Mouse (Mus musculus): ENCODE measurements at regions not wholly inside any gene's neighbourhood (a gene's known extent, or its start where the extent isn't known, plus 50 kb on each side); places are given as distances from the start of the nearest gene placed in this dataset. TPM values are rescaled to one million over a fixed set of nuclear protein-coding genes. Genes with fewer than 3 reads are reported as not detected.

DNA sequence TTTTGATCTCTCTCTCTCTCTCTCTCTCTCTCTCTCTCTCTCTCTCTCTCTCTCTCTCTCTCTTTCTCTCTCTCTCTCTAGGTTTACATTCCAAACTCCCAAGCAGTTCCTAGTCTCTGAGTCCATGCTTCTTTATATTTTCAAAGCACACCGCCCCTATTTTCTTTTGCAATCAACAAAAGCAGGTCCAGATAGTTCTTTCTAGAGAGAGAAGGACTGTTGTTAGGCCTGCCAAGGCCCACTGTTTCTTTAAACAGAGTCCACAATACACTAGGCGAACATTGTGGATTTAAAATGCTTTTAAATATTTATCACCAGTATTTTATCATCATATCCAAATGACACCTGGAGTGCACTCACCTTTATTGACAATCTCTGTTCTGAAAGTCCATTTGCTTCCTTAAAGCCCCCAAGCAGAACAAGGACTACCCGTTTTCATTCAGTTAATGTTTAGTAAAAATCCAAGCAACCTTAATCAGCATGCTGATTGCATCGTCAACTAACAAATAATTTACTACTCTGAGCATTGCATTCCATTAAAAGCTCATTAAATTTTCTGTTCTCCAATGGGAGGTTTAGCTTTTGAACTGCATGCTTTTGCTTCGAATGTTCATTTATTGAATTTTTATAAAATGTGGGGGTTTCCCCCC, 157.7 kb upstream of the Tmem161b start:
- H3K9ac ChIP-seq = no peak overlapping the region
- H3K9me3 ChIP-seq = no peaks in the 10 kb centered on the region
- H3K36me3 ChIP-seq = no peaks in the 10 kb centered on the region
- no peaks in the 10 kb centered on the region for H3K4me1 ChIP-seq
- WGBS = 63% methylated on average over 5 of the region's 5 CpGs
- H3K4me2 ChIP-seq = no peak overlapping the region
- no peak overlapping the region for H3K27ac ChIP-seq (replicated peaks)
- no peak for ATAC-seq (ENCODE audit: extremely low read depth, insufficient number of reproducible peaks, low FRiP score, low TSS enrichment)
- H3K4me3 ChIP-seq = no peak overlapping the region
- peaks cover 7% of the 10 kb centered on the region for H3K27me3 ChIP-seq (replicated peaks)

GRCm38 (mm10) chr13:84065256-84065898, 156.7 kb upstream of the Tmem161b start:
- no peak for ATAC-seq (ENCODE audit: extremely low read depth, insufficient number of reproducible peaks, low FRiP score, low TSS enrichment)
- Histone ChIP-seq H3K27me3 (replicated peaks) (0 out of 2 replicates have a peak, but pooled peaks cover 3% of the 10 kb centered on the region), H3K4me1 (no peaks in the 10 kb centered on the region), H3K36me3 (no peaks in the 10 kb centered on the region), H3K4me3 (no peak overlapping the region), H3K27ac (replicated peaks) (no peak overlapping the region), H3K9ac (no peak overlapping the region), H3K4me2 (no peak overlapping the region), H3K9me3 (no peaks in the 10 kb centered on the region)
- 55% methylated on average over 8 of the region's 8 CpGs for WGBS

DNA sequence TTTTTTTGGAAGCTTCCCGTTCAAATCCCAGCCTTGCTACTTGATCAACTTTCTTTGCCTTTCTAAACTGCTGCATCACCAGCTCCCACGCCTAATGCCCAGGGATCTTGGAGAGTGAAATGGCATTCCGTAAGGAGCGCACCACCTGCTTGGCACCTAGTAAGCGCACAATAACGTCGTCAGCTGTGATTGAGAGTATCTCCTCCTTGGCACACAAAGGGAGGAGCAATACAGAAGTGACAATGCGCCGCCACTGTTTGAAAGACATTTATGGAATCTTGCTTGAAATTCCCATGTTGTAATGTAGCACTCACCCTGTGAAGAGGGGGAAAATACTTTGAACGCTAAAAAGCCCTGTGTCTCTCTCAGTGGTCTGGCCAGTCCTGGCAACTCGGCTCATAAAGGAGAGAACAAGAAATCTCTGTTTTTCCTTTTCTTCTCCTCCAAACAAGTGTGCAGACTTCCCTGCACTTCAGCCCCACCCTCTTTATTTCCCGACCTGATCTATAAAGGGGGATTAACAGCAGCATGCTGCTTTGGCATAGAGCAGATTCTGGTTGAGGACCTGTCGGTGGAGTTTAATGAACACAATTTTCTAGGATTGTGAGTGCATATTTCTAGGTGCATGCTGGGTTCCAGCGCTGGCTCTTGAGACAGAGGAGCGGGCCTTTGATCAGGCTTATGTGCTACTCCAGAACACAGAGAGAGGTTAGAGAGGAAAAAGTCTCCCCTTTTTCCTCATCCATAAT, 155.7 kb upstream of the Tmem161b start:
- H3K27me3 ChIP-seq (replicated peaks) = 0 out of 2 replicates have a peak, but pooled peaks cover 3% of the 10 kb centered on the region
- no peaks in the 10 kb centered on the region for H3K9me3 ChIP-seq
- H3K9ac ChIP-seq = no peak overlapping the region
- H3K36me3 ChIP-seq = no peaks in the 10 kb centered on the region
- ATAC-seq (ENCODE audit: extremely low read depth, insufficient number of reproducible peaks, low FRiP score, low TSS enrichment) = no peak
- 57% methylated on average over 15 of the region's 15 CpGs for WGBS
- H3K4me1 ChIP-seq = no peaks in the 10 kb centered on the region
- H3K4me3 ChIP-seq = no peak overlapping the region
- H3K4me2 ChIP-seq = no peak overlapping the region
- H3K27ac ChIP-seq (replicated peaks) = no peak overlapping the region

DNA sequence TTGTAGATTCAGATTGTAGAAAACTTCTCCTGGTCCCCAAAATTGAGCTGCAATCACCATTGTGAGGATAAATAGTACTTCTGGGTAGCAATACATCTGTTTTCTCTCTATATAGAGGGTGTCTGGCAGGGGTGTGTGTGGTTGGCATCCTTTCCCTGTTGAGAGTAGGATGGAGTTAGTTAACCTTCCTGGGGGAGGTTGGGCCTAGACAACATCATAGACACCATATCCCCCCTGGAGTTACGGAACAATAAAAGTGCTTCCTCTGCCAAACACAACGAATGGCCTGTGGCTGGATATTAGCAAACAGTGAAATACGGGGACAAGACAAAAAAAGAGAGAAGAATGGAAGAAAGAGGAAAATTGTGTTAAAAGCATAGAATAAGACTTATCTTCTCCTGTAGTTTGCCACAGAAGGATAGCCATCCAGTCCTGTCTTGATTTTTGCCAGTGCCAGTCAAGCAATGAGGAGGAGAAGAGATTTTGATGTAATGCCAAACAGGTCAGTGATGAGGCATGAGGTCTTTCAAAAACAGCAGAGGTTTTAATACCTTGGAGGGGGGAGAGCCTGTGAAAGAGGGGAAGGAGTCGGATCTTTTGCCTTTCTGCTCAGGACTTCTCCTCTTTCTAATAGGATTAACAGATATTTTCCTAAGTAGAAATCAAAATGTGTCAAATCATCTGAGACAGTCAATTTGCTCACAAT, 155.0 kb upstream of the Tmem161b start:
- ATAC-seq (ENCODE audit: extremely low read depth, insufficient number of reproducible peaks, low FRiP score, low TSS enrichment) = no peak
- H3K9me3 ChIP-seq = no peaks in the 10 kb centered on the region
- H3K4me1 ChIP-seq = no peaks in the 10 kb centered on the region
- H3K9ac ChIP-seq = no peak overlapping the region
- no peak overlapping the region for H3K4me3 ChIP-seq
- no peak overlapping the region for H3K4me2 ChIP-seq
- 74% methylated on average over 4 of the region's 4 CpGs for WGBS
- H3K36me3 ChIP-seq = no peaks in the 10 kb centered on the region
- H3K27ac ChIP-seq (replicated peaks) = no peak overlapping the region
- no peaks in the 10 kb centered on the region for H3K27me3 ChIP-seq (replicated peaks)

- Histone ChIP-seq H3K4me3 (no peak overlapping the region), H3K27ac (replicated peaks) (no peak overlapping the region), H3K36me3 (no peaks in the 10 kb centered on the region), H3K4me2 (no peak overlapping the region), H3K9me3 (no peaks in the 10 kb centered on the region), H3K4me1 (no peaks in the 10 kb centered on the region), H3K27me3 (replicated peaks) (no peaks in the 10 kb centered on the region), H3K9ac (no peak overlapping the region)
- WGBS = 38% methylated on average over 1 of the region's 1 CpGs
- ATAC-seq (ENCODE audit: extremely low read depth, insufficient number of reproducible peaks, low FRiP score, low TSS enrichment) = no peak
Observed at GRCm38 (mm10) chr13:84068365-84068764, 153.7 kb upstream of the Tmem161b start.

MicroRNA genes in the stretch of these regions (microRNA counts, 519-probe panel; counts per million panel counts)
- 209 counts per million, percentile 61 among the panel's probes with 10 or more counts for microRNA mmu-miR-9

Small RNA genes lying in the stretch of these regions (microRNA-seq; reads per million reads assigned to microRNA genes)
- gene Mir9-2 = not detected
